Mouse (Mus musculus) activated CD4-positive, CD25-positive, alpha-beta regulatory T cell, adult 4 months (primary cell): ENCODE results near the gene Rtl10. TPM values are rescaled to one million over a fixed set of nuclear protein-coding genes. Genes with fewer than 3 reads are reported as not detected.
A peak's percentile ranks its signal among the peaks of the same experiment; 100 is the strongest.

ENCODE experiments used
- ATAC-seq: one replicate; pipeline ENCODE4 v1.8.0; 2017
- polyA plus RNA-seq, 2 experiments: library from polyadenylated mRNA; unstranded; fragments of 100-300 nt; shearing (Covaris generic); gene quantifications; one replicate each; pipeline ENCODE4 v1.2.1; 2017

The Rtl10 gene
- polyA plus RNA-seq, result 1 to 10 TPM; 1.4 to 2.6 TPM

- ATAC-seq, result peak; percentile 88
Observed at GRCm38 (mm10) chr16:18498558-18498990, at the start of gene Rtl10, which contains the start of gene Gnb1l. TSS of gene Rtl10 (plus strand) at chr16:18498901. TSS of gene Gnb1l (plus strand) at chr16:18498713.

DNA sequence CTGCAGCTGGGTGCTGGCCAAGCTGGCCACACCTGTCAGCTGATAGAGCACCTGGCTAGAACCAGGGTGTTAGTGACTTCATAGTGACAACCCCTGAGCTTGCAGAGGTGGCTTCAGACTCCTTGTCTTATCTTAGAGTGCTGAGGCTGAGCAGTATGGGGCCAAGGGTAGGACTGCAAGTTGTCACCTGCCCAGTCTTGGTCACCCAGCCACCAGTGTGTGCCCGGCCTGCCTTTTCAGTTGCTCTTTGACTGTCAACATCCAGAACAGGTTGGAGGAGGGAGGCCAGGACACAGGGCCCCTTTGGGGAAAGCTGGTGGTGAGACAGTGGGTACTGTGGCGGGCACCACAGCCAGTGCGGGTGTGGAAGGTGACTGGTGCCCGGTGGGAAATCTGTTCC lies 49.7 kb upstream of the Rtl10 start:
- ATAC-seq, result no peak

- no peak for ATAC-seq
Observed at GRCm38 (mm10) chr16:18451486-18452181, 47.1 kb upstream of the Rtl10 start.

DNA sequence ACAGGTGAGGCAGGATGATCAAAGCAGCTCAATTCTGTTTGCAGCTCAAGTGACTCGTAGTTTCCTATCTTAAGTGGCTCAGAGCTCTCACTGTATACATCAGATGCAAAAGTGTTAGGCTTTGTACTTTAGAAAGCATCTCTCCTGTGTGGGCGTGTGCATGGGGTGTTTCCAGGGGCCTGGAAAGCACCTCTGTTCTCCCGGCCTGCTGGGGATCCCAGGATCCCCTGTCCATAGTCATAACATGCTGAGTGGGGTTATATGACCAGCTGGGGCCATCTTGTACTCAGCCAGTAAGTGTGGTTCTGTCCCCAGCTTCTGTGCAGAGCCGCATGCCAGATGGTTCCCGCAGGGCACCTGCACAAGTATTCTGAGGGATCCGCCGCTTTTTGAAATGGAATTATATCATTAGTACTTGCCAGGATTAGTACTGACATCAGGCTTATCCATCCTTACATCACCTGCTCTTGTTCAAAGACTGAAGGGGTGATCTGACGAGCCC lies 46.3 kb upstream of the Rtl10 start:
- peak; percentile 63 for ATAC-seq

DNA sequence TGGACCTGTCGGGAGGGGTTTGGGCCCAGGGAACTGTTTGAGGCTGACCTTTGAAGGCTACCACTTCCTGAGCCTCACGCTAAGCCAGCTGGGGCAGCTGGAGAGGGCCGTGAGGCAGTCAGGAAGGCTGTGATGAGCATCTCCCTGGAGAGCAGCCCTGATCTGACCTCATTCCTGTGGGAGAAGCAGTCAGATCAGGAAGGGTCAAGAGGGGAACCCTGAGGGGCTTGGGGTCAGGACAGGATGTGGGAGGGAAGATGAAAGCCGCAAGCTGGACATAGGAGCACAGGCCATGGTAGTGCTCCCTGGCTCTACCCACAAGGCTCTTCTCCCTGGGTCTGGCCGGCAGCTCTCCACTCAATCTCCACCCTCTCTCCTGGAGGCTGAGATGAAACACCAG lies 44.9 kb upstream of the Rtl10 start:
- no peak for ATAC-seq

GRCm38 (mm10) chr16:18455407-18455806 lies 43.3 kb upstream of the Rtl10 start:
- no peak for ATAC-seq

DNA sequence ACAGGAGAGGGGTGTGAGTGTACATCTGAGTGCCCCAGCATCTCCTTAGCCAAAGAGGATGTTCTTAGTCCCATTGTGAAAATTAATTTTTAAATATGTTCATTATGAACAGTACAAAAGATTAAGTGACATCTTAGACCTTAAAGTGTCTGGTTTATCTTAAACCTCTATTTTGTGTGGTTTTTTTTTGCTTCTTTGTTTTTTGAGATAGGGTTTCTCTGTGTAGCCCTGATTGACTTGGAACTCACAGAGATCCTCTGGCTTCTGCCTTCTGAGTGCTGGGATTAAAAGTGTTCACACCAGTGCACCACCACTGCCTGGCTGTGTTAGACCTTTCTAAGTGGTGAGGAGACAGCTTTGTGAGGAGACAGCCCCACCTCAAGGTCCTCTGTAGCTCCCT lies 40.0 kb upstream of the Rtl10 start:
- no peak for ATAC-seq

DNA sequence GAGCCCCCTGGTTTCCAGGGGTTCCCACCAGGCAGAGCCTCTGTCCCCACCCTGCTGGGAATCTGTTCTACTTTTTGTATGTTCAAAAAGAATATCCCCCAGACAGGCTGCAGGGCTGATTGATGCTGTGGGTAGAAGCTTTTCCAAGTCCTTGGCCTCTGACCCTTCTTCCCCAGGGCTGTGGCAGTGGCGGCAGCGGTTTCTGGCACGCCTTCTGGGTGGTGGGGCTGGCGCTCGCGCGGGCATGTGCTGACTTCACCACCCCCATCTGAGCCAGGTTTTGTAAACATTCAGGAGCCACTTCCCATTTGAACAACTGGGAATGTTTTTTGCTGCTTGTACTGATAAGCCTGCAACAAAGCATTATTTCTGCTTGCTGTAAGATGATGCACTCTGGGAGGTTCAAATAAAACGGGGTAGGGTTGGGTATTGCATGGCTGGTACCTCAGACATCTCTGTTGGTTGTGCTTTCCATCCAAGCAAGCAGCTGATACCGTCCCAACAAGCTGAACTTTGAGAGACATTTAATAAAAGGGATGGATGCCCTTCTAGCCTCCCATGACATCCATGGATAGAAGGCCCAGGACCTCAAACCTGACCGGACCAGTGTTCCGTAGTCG lies 39.3 kb upstream of the Rtl10 start:
- peak; percentile 21 for ATAC-seq

- ATAC-seq, result peak; percentile 97
Observed at GRCm38 (mm10) chr16:18459955-18460370, 38.7 kb upstream of the Rtl10 start.

DNA sequence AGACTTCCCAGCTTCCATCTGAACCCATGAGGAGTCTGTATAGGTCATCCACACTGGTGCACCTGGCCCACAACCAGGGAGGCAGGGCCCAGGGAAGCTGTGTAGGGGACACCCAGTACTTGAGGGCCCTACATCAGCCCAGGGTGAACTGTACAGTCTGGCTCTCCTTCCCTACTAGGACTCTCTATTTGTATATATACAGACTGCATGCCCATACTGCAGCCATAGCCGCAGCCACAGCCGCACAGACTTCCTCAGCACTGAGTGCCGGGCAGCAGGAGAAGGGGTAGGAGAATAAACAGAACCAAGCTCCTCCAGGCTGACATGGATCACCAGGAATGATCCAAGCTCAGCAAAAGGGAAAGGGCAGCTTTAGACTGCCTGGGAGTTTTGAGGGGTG lies 37.9 kb upstream of the Rtl10 start:
- ATAC-seq, result no peak

GRCm38 (mm10) chr16:18462031-18462430 lies 36.7 kb upstream of the Rtl10 start:
- ATAC-seq, result no peak

- no peak for ATAC-seq
Observed at GRCm38 (mm10) chr16:18462598-18462997, 36.1 kb upstream of the Rtl10 start.

- no peak for ATAC-seq
Observed at GRCm38 (mm10) chr16:18464271-18464670, 34.4 kb upstream of the Rtl10 start.

- ATAC-seq, result no peak
Observed at GRCm38 (mm10) chr16:18470829-18471228, 27.9 kb upstream of the Rtl10 start.

- ATAC-seq, result no peak
Observed at GRCm38 (mm10) chr16:18471381-18471955, 27.2 kb upstream of the Rtl10 start.

GRCm38 (mm10) chr16:18471976-18472375 lies 26.7 kb upstream of the Rtl10 start:
- no peak for ATAC-seq

DNA sequence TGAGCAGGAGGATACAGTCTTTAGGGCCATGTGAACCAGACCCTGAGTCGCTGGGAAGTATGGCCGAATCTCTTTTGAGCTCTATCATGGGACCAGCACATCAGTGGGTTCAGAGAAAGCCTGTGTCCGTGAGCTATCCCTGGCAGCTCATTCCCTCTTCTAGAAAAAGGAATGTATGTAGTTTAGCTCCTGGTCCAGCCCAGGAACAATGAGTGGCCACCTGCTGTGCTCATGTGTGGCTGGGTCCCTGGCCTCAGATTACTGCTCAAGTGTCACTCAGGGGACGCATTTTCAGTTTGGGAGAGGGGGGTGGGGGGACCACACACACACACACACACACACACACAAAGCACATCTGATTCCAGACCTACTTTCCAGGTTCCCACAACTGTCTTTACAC lies 26.3 kb upstream of the Rtl10 start:
- no peak for ATAC-seq

DNA sequence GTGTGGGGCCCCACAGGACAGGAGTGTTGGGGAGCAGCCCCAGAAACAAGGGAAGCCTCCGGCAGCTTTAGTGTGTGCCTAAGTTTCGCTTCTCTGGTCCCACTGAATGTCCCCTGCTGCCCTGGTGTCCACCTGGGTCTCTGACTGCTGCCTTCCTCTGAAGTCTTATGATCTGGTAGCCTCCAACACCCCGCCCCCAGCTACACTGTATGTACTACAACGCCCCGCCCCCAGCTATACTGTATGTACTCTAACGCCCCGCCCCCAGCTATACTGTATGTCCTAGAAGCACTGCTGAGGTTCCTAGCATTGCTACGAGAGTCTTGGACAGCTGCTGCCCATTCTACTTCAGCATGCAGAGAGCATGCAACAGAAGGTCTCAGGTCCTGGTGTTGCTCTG lies 25.7 kb upstream of the Rtl10 start:
- no peak for ATAC-seq

GRCm38 (mm10) chr16:18474021-18474420 lies 24.7 kb upstream of the Rtl10 start:
- no peak for ATAC-seq

- ATAC-seq, result no peak
Observed at GRCm38 (mm10) chr16:18477996-18478395, 20.7 kb upstream of the Rtl10 start.

- ATAC-seq, result no peak
Observed at GRCm38 (mm10) chr16:18479667-18480066, 19.0 kb upstream of the Rtl10 start.

DNA sequence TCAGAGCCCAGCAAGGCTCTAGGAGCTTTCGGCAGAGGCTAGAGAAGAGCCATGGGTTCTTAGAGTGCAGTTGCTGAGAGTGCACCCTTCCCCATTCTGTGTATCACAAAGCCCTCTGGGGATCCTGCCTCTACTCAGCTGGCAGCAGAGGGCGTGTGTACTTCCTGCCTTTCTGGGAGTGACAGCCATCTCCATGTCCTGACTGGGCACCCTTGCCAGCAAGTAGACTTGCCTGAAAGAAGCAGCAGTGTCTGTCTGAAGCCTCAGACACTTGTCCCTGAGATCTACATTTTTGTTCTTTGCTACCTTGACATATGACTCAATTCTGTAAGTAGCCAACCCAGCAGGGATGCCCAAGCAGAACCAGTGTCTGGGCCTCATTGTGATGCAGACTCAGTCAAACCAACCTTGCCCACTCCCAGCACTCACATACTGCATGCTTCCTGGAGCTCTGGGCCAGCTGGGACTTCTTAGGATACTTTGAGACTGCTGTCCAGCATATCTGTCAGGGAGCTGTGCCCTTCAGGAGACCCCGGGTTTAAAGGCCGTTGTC lies 17.7 kb upstream of the Rtl10 start:
- ATAC-seq, result no peak

DNA sequence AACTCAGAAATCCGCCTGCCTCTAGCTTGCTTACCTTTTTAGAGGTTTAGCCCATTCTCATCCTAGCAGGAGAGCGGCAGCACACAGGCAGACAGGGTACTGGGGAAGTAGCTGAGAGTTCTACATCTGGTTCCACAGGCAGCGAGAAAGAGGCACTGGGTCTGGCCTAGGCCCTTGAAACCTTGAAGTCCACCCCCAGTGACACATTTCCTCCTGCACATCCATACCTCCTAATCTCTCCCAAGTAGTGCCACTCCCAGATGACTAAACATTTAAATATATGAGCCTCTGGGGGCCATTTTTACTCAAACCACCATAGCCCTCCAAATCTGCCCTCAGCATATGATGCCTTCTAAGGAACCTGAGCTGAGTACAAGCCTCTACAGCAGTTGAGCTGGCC lies 16.3 kb upstream of the Rtl10 start:
- no peak for ATAC-seq

DNA sequence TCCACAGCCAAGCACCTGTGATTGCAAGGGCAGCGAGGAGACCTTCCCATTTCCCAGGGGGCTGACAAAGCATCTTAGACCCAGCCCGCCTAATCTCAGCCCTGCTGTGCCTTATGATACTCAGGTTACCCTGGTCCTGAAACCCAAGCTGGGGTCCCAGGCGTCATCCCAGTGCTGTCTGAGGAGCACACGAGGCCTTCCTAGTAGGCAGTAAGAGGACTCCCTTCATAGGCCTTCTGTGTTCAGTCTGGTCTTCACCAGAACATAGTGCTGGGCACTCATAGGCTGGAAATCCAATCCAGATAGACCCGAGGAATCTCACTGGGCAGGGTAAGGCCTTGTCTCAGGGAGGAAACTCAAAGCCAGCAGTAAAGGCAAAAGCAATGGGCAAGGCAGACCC lies 14.9 kb upstream of the Rtl10 start:
- ATAC-seq, result no peak
